Mouse (Mus musculus): ENCODE data around the gene Wfdc15a. TPM values are rescaled to one million over a fixed set of nuclear protein-coding genes. Genes with fewer than 3 reads are reported as not detected.

Gene Wfdc15a
- polyA plus RNA-seq, 1 experiment = 0.76 TPM

GRCm38 (mm10) chr2:164174649-164175395, 25.1 kb downstream of the Wfdc15a start:
- no peak for TF ChIP-seq MYOD1 (IDR thresholded peaks at IDR 0.05; ENCODE audit: control insufficient read depth, insufficient read length, low read depth)
- TF ChIP-seq MYOG (IDR thresholded peaks at IDR 0.05; ENCODE audit: control insufficient read depth, extremely low read depth, insufficient read length) = no peak
- no peak for TF ChIP-seq CEBPB (IDR thresholded peaks at IDR 0.05; ENCODE audit: low read depth)
- no peak for TF ChIP-seq FOSL1 (IDR thresholded peaks at IDR 0.05; ENCODE audit: insufficient read depth, low read length, poor library complexity, severe bottlenecking)
- TF ChIP-seq USF1 (IDR thresholded peaks at IDR 0.05; ENCODE audit: low read depth) = no peak
- no peak for TF ChIP-seq CTCF (IDR thresholded peaks at IDR 0.05; ENCODE audit: control insufficient read depth, insufficient read depth, insufficient read length)
- TF ChIP-seq MAX (IDR thresholded peaks at IDR 0.05) = no peak
- Histone ChIP-seq H3K4me3 (ENCODE audit: insufficient read depth, poor library complexity, severe bottlenecking) (no peak overlapping the region), H3ac (ENCODE audit: control insufficient read depth, insufficient read length, low read depth) (no peak overlapping the region), H3K27me3 (ENCODE audit: control insufficient read depth, insufficient read depth, insufficient read length) (peaks cover 79% of the 10 kb centered on the region), H3K79me2 (ENCODE audit: control insufficient read depth, insufficient read depth) (no peaks in the 10 kb centered on the region), H3K36me3 (ENCODE audit: control insufficient read depth, insufficient read depth) (no peaks in the 10 kb centered on the region), H3K79me3 (ENCODE audit: low read depth) (no peaks in the 10 kb centered on the region)

- no peaks in the 10 kb centered on the region for H3K79me3 ChIP-seq (ENCODE audit: low read depth)
- no peaks in the 10 kb centered on the region for H3K36me3 ChIP-seq (ENCODE audit: control insufficient read depth, insufficient read depth)
- H3K4me3 ChIP-seq (ENCODE audit: insufficient read depth, poor library complexity, severe bottlenecking) = no peak overlapping the region
- H3K27me3 ChIP-seq (ENCODE audit: control insufficient read depth, insufficient read depth, insufficient read length) = peaks cover 73% of the 10 kb centered on the region
- no peaks in the 10 kb centered on the region for H3K79me2 ChIP-seq (ENCODE audit: control insufficient read depth, insufficient read depth)
- TF ChIP-seq CTCF (IDR thresholded peaks at IDR 0.05; ENCODE audit: control insufficient read depth, insufficient read depth, insufficient read length) = no peak
- no peak for TF ChIP-seq MYOG (IDR thresholded peaks at IDR 0.05; ENCODE audit: control insufficient read depth, extremely low read depth, insufficient read length)
- no peak for TF ChIP-seq FOSL1 (IDR thresholded peaks at IDR 0.05; ENCODE audit: insufficient read depth, low read length, poor library complexity, severe bottlenecking)
- no peak for TF ChIP-seq CEBPB (IDR thresholded peaks at IDR 0.05; ENCODE audit: low read depth)
- TF ChIP-seq USF1 (IDR thresholded peaks at IDR 0.05; ENCODE audit: low read depth) = no peak
- TF ChIP-seq MYOD1 (IDR thresholded peaks at IDR 0.05; ENCODE audit: control insufficient read depth, insufficient read length, low read depth) = no peak
- TF ChIP-seq MAX (IDR thresholded peaks at IDR 0.05) = no peak
- H3ac ChIP-seq (ENCODE audit: control insufficient read depth, insufficient read length, low read depth) = no peak overlapping the region
Observed at GRCm38 (mm10) chr2:164173394-164173793, 26.5 kb downstream of the Wfdc15a start.

- no peak within 1 kb of the TSS for H3ac ChIP-seq (ENCODE audit: control insufficient read depth, insufficient read length, low read depth)
- no peaks in the 10 kb centered on the region for H3K79me3 ChIP-seq (ENCODE audit: low read depth)
- peaks cover 70% of the 10 kb centered on the region for H3K27me3 ChIP-seq (ENCODE audit: control insufficient read depth, insufficient read depth, insufficient read length)
- TF ChIP-seq CTCF (IDR thresholded peaks at IDR 0.05; ENCODE audit: control insufficient read depth, insufficient read depth, insufficient read length) = no peak
- no peak for TF ChIP-seq MAX (IDR thresholded peaks at IDR 0.05)
- no peak for TF ChIP-seq USF1 (IDR thresholded peaks at IDR 0.05; ENCODE audit: low read depth)
- TF ChIP-seq MYOD1 (IDR thresholded peaks at IDR 0.05; ENCODE audit: control insufficient read depth, insufficient read length, low read depth) = no peak
- no peak for TF ChIP-seq MYOG (IDR thresholded peaks at IDR 0.05; ENCODE audit: control insufficient read depth, extremely low read depth, insufficient read length)
- TF ChIP-seq FOSL1 (IDR thresholded peaks at IDR 0.05; ENCODE audit: insufficient read depth, low read length, poor library complexity, severe bottlenecking) = no peak
- no peak for TF ChIP-seq CEBPB (IDR thresholded peaks at IDR 0.05; ENCODE audit: low read depth)
- no peaks in the 10 kb centered on the region for H3K36me3 ChIP-seq (ENCODE audit: control insufficient read depth, insufficient read depth)
- no peaks in the 10 kb centered on the region for H3K79me2 ChIP-seq (ENCODE audit: control insufficient read depth, insufficient read depth)
- H3K4me3 ChIP-seq (ENCODE audit: insufficient read depth, poor library complexity, severe bottlenecking) = no peak within 1 kb of the TSS
Observed at GRCm38 (mm10) chr2:164170902-164171301, 29.0 kb downstream of the Wfdc15a start, which contains the start of gene Kcns1. Kcns1 (minus strand) TSS chr2:164171113.

- Histone ChIP-seq H3ac (ENCODE audit: control insufficient read depth, insufficient read length, low read depth) (no peak overlapping the region), H3K36me3 (ENCODE audit: control insufficient read depth, insufficient read depth) (no peaks in the 10 kb centered on the region), H3K4me3 (ENCODE audit: insufficient read depth, poor library complexity, severe bottlenecking) (no peak overlapping the region), H3K27me3 (ENCODE audit: control insufficient read depth, insufficient read depth, insufficient read length) (peaks cover 72% of the 10 kb centered on the region), H3K79me2 (ENCODE audit: control insufficient read depth, insufficient read depth) (no peaks in the 10 kb centered on the region), H3K79me3 (ENCODE audit: low read depth) (no peaks in the 10 kb centered on the region)
- TF ChIP-seq FOSL1 (IDR thresholded peaks at IDR 0.05; ENCODE audit: insufficient read depth, low read length, poor library complexity, severe bottlenecking) (no peak), MAX (IDR thresholded peaks at IDR 0.05) (no peak), USF1 (IDR thresholded peaks at IDR 0.05; ENCODE audit: low read depth) (no peak), CEBPB (IDR thresholded peaks at IDR 0.05; ENCODE audit: low read depth) (no peak), MYOG (IDR thresholded peaks at IDR 0.05; ENCODE audit: control insufficient read depth, extremely low read depth, insufficient read length) (no peak), CTCF (IDR thresholded peaks at IDR 0.05; ENCODE audit: control insufficient read depth, insufficient read depth, insufficient read length) (no peak)
Observed at GRCm38 (mm10) chr2:164170326-164170725, 29.6 kb downstream of the Wfdc15a start.

- Histone ChIP-seq H3K27me3 (ENCODE audit: control insufficient read depth, insufficient read depth, insufficient read length) (peaks cover 66% of the 10 kb centered on the region), H3K4me3 (ENCODE audit: insufficient read depth, poor library complexity, severe bottlenecking) (no peak overlapping the region), H3K36me3 (ENCODE audit: control insufficient read depth, insufficient read depth) (no peaks in the 10 kb centered on the region), H3K79me2 (ENCODE audit: control insufficient read depth, insufficient read depth) (no peaks in the 10 kb centered on the region), H3K79me3 (ENCODE audit: low read depth) (no peaks in the 10 kb centered on the region), H3ac (ENCODE audit: control insufficient read depth, insufficient read length, low read depth) (no peak overlapping the region)
- TF ChIP-seq CEBPB (IDR thresholded peaks at IDR 0.05; ENCODE audit: low read depth) = no peak
- TF ChIP-seq MYOG (IDR thresholded peaks at IDR 0.05; ENCODE audit: control insufficient read depth, extremely low read depth, insufficient read length) = no peak
- TF ChIP-seq MYOD1 (IDR thresholded peaks at IDR 0.05; ENCODE audit: control insufficient read depth, insufficient read length, low read depth) = no peak
- TF ChIP-seq FOSL1 (IDR thresholded peaks at IDR 0.05; ENCODE audit: insufficient read depth, low read length, poor library complexity, severe bottlenecking) = no peak
- TF ChIP-seq MAX (IDR thresholded peaks at IDR 0.05) = no peak
- no peak for TF ChIP-seq USF1 (IDR thresholded peaks at IDR 0.05; ENCODE audit: low read depth)
- no peak for TF ChIP-seq CTCF (IDR thresholded peaks at IDR 0.05; ENCODE audit: control insufficient read depth, insufficient read depth, insufficient read length)
Observed at GRCm38 (mm10) chr2:164168571-164168946, 31.4 kb downstream of the Wfdc15a start.

Data from C2C12 (cell line).